Mouse (Mus musculus): Measurements from ENCODE around the gene Ovol2.

Gene Ovol2

GRCm38 (mm10) chr2:144324218-144324617 lies 7.7 kb downstream of the Ovol2 start:
- no peak for DNase-seq (ENCODE audit: extremely low spot score)

GRCm38 (mm10) chr2:144311372-144311771 lies 20.6 kb downstream of the Ovol2 start:
- no peak for DNase-seq (ENCODE audit: extremely low spot score)

GRCm38 (mm10) chr2:144310273-144310672 lies 21.7 kb downstream of the Ovol2 start:
- DNase-seq (ENCODE audit: extremely low spot score) = no peak

- DNase-seq (ENCODE audit: extremely low spot score) = no peak
These were observed 23.4 kb downstream of the Ovol2 start for GRCm38 (mm10) chr2:144308561-144308960.

- no peak for DNase-seq (ENCODE audit: extremely low spot score)
These were observed 26.1 kb downstream of the Ovol2 start for GRCm38 (mm10) chr2:144305721-144306294.

GRCm38 (mm10) chr2:144301101-144301500 lies 30.8 kb downstream of the Ovol2 start:
- DNase-seq (ENCODE audit: extremely low spot score) = no peak

GRCm38 (mm10) chr2:144299749-144300669 lies 31.9 kb downstream of the Ovol2 start:
- DNase-seq (ENCODE audit: extremely low spot score) = no peak

GRCm38 (mm10) chr2:144295145-144295735 lies 36.7 kb downstream of the Ovol2 start:
- no peak for DNase-seq (ENCODE audit: extremely low spot score)

GRCm38 (mm10) chr2:144291600-144292305 lies 40.2 kb downstream of the Ovol2 start:
- DNase-seq (ENCODE audit: extremely low spot score) = no peak

- DNase-seq (ENCODE audit: extremely low spot score) = no peak
These were observed 41.6 kb downstream of the Ovol2 start for GRCm38 (mm10) chr2:144290321-144290720.

GRCm38 (mm10) chr2:144281417-144281816 lies 50.5 kb downstream of the Ovol2 start:
- no peak for DNase-seq (ENCODE audit: extremely low spot score)

- no peak for DNase-seq (ENCODE audit: extremely low spot score)
These were observed 51.4 kb downstream of the Ovol2 start for GRCm38 (mm10) chr2:144280568-144280967.

- DNase-seq (ENCODE audit: extremely low spot score) = no peak
These were observed 52.2 kb downstream of the Ovol2 start for GRCm38 (mm10) chr2:144279742-144280141.

- DNase-seq (ENCODE audit: extremely low spot score) = no peak
These were observed 55.1 kb downstream of the Ovol2 start for GRCm38 (mm10) chr2:144276885-144277284.

GRCm38 (mm10) chr2:144274741-144275140 lies 57.2 kb downstream of the Ovol2 start:
- DNase-seq (ENCODE audit: extremely low spot score) = no peak

- DNase-seq (ENCODE audit: extremely low spot score) = no peak
These were observed 59.9 kb downstream of the Ovol2 start for GRCm38 (mm10) chr2:144272088-144272487.

- DNase-seq (ENCODE audit: extremely low spot score) = peak; percentile 96
These were observed 61.2 kb downstream of the Ovol2 start, which contains the start of the genes Mgme1 and Snx5 for GRCm38 (mm10) chr2:144270507-144271420. Gene Mgme1 (plus strand): TSS chr2:144270663. Gene Snx5 (minus strand): TSS chr2:144270906.

GRCm38 (mm10) chr2:144269679-144270475 lies 62.1 kb downstream of the Ovol2 start:
- no peak for DNase-seq (ENCODE audit: extremely low spot score)

- no peak for DNase-seq (ENCODE audit: extremely low spot score)
These were observed 62.7 kb downstream of the Ovol2 start for GRCm38 (mm10) chr2:144269306-144269650.
